Mouse (Mus musculus) kidney, adult 18-20 months (tissue): Measurements from ENCODE around the gene Sel1l3.

Experiments used
- DNase-seq: peaks from one replicate; pipeline ENCODE4 v3.0.0; 2021

Gene Sel1l3

GRCm38 (mm10) chr5:53212782-53213710 is 681 bp downstream of the Sel1l3 start:
- peak; percentile 45 for DNase-seq

GRCm38 (mm10) chr5:53212087-53212781 is 1.5 kb downstream of the Sel1l3 start:
- DNase-seq = no peak

- DNase-seq = no peak
Measured at GRCm38 (mm10) chr5:53211241-53211640, 2.5 kb downstream of the Sel1l3 start.

GRCm38 (mm10) chr5:53210481-53210880 is 3.2 kb downstream of the Sel1l3 start:
- DNase-seq = no peak

GRCm38 (mm10) chr5:53209773-53210172 is 4.0 kb downstream of the Sel1l3 start:
- DNase-seq = no peak

- DNase-seq = no peak
Measured at GRCm38 (mm10) chr5:53208731-53209130, 5.0 kb downstream of the Sel1l3 start.

- DNase-seq = no peak
Measured at GRCm38 (mm10) chr5:53206575-53206974, 7.2 kb downstream of the Sel1l3 start.

GRCm38 (mm10) chr5:53202748-53203147 is 11.0 kb downstream of the Sel1l3 start:
- DNase-seq = no peak

- no peak for DNase-seq
Measured at GRCm38 (mm10) chr5:53200825-53201224, 12.9 kb downstream of the Sel1l3 start.

GRCm38 (mm10) chr5:53198408-53198807 is 15.3 kb downstream of the Sel1l3 start:
- peak; percentile 47 for DNase-seq

GRCm38 (mm10) chr5:53196387-53197088 is 17.2 kb downstream of the Sel1l3 start:
- DNase-seq = peak; percentile 86

GRCm38 (mm10) chr5:53194841-53195240 is 18.9 kb downstream of the Sel1l3 start:
- no peak for DNase-seq

- no peak for DNase-seq
Measured at GRCm38 (mm10) chr5:53194421-53194820, 19.3 kb downstream of the Sel1l3 start.

- no peak for DNase-seq
Measured at GRCm38 (mm10) chr5:53193092-53194030, 20.4 kb downstream of the Sel1l3 start.

- no peak for DNase-seq
Measured at GRCm38 (mm10) chr5:53188608-53189007, 25.1 kb downstream of the Sel1l3 start.

- DNase-seq = no peak
Measured at GRCm38 (mm10) chr5:53187245-53187644, 26.5 kb downstream of the Sel1l3 start.

GRCm38 (mm10) chr5:53185803-53186202 is 27.9 kb downstream of the Sel1l3 start:
- no peak for DNase-seq

GRCm38 (mm10) chr5:53179965-53180364 is 33.8 kb downstream of the Sel1l3 start:
- DNase-seq = no peak

GRCm38 (mm10) chr5:53176703-53177102 is 37.0 kb downstream of the Sel1l3 start:
- no peak for DNase-seq

GRCm38 (mm10) chr5:53176075-53176474 is 37.7 kb downstream of the Sel1l3 start:
- DNase-seq = no peak

- no peak for DNase-seq
Measured at GRCm38 (mm10) chr5:53175195-53175594, 38.5 kb downstream of the Sel1l3 start.

GRCm38 (mm10) chr5:53174461-53174860 is 39.3 kb downstream of the Sel1l3 start:
- DNase-seq = no peak
